Mouse (Mus musculus) right cerebral cortex, postnatal 14 days (tissue): ENCODE results near the gene Nubp2.

Experiments used
- DNase-seq: peaks from one replicate; pipeline ENCODE4 v3.0.0; 2022

Nubp2 gene

DNA sequence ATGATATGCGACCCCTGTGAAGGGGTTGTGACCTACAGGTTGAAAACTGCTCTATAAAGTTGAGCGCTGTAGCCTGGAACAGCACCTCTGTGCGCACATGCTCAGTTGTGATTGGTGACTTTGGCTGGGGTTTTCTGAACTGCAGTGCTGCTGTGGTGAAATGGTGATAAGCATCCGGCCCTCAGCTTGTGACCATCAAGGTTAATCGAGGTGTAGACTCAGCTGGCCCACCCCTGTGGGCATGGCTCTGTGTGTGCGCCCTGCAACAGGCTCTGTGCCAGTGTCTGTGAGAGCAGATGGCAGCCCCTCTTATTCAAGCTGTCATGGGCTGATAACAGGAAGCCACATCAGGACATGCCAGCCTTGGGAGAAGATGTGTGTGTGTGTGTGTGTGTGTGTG lies 27.2 kb downstream of the Nubp2 start:
- no peak for DNase-seq

GRCm38 (mm10) chr17:24857831-24858470 lies 28.2 kb downstream of the Nubp2 start:
- DNase-seq = no peak

DNA sequence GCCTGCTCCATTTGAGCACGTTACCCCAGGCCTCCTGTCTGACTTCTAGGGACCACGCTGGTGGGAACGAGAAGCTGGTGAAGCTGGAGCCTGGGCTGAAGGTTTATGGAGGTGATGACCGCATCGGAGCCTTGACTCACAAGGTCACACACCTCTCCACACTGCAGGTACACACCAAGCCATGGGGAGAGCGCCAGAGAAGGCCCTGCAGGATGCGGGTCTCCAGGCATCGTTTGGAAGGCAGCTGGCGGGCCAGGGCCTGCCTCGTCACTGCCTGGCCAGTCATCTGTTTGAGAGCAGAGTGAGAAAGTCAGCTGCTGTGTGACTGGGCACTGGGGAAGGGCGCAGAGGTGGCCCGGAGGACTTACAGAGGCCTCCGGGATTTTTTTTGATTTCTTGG lies 29.6 kb downstream of the Nubp2 start:
- no peak for DNase-seq

GRCm38 (mm10) chr17:24855838-24856464 lies 30.2 kb downstream of the Nubp2 start:
- DNase-seq = no peak

DNA sequence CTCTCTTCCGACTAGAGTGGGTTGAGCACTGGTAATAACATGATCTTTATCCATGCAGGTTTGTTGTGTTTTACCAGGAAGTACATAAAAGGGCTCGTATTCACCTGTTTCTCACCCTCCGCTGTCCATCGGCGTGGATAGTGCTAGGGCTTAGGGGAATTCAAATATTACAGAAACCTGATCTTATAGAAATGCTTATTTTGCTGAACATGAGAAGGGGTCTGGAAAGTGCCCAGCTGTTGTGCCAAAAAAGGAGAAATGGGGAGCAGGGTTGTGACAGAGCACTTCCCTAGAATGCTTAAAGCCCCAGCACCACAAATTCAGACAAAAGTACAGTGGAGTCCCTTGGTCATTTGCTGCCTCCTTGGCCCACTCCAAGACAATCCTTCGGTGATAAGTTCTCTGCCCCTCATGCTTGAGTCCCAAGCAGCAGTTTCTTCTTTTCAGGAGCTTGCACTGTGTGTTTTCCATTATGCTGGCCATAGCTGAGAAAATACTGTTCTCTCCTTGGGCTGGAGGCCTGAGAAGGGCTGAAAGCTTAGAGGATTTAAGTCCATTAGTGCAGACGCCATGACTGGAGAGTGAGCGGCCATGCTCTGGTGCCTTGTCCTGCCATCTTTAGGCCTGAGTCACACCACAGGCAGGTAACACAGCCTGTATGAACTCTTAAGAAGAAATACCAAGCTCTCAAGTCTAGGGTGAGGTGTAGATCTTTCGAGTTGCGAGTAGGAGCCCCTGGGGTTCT lies 34.6 kb downstream of the Nubp2 start:
- DNase-seq = no peak

DNA sequence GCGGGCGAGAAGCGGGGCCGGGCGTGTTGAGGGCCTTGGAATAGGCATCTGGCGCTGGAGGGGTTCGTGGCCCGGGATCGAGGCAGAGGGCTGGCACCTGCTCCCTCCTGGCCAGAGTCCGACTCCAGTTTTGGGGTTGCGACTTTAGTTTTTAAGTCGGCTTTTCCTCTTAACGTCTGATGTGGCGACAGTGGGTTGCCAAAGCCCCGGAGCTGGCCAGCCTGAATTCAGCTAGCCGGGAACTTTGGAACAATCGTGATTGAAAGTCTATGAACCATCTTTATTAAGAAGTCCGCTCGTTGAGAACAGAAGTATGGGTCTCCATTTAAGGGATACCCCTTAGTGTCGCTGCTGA lies 35.4 kb downstream of the Nubp2 start:
- DNase-seq = no peak

GRCm38 (mm10) chr17:24850065-24850772 lies 35.9 kb downstream of the Nubp2 start, which contains the start of gene Fahd1:
Gene Fahd1 (minus strand): TSS chr17:24850364.
- DNase-seq = peak; percentile 91

- DNase-seq = no peak
These were observed 36.5 kb downstream of the Nubp2 start for GRCm38 (mm10) chr17:24849733-24850064.

- DNase-seq = no peak
These were observed 37.5 kb downstream of the Nubp2 start for GRCm38 (mm10) chr17:24848600-24849031.

- no peak for DNase-seq
These were observed 38.8 kb downstream of the Nubp2 start for GRCm38 (mm10) chr17:24847386-24847785.

DNA sequence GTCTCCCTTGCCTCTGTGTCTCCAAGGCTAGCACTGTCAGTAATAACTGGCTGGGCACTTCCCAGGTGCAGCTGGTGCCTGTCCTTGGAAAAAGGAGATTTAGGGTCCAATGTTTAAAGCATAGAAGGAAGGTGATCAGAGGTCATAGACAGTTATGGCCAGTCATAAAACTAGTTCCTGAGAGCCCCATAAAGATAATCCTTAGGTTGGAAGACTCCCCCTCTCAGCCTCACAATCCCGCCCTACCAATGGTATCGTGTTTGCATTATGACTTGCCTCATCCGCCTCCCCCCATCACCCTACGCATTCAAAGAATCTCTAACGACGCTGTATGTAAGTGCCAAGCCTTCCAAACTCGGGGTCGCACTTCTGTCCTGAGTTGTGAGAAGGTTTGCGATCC lies 41.6 kb downstream of the Nubp2 start:
- DNase-seq = no peak

- no peak for DNase-seq
These were observed 43.5 kb downstream of the Nubp2 start for GRCm38 (mm10) chr17:24842631-24843030.

DNA sequence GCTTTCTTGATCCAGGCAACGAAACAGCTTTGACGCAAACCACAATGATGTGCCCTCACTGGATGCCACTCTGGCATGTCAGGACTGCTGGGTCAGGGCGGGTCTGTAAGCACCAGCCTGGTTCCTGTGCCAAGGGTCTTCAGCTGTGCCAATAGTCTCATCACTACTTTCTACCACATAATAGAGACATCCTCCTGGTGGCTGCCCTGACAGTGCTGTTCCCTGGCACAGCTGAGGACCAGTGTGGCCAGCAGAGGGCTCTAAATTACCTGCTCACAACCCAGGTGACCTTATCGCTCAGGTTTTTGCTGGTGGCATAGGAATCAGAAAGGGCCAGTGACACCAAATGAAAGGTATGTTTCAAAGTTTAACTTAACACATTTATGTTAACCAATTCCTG lies 45.0 kb downstream of the Nubp2 start:
- no peak for DNase-seq

GRCm38 (mm10) chr17:24840341-24840740 lies 45.8 kb downstream of the Nubp2 start:
- DNase-seq = no peak

- no peak for DNase-seq
These were observed 46.3 kb downstream of the Nubp2 start, which contains the start of gene Hagh for GRCm38 (mm10) chr17:24839842-24840241. Gene Hagh (plus strand): TSS chr17:24840143.
